Mouse (Mus musculus): ENCODE data around the gene Psmb8.

Psmb8 gene

GRCm38 (mm10) chr17:34193468-34193867 is 4.1 kb upstream of the Psmb8 start:
- DNase-seq (ENCODE audit: low spot score) = no peak

GRCm38 (mm10) chr17:34194723-34195122 is 2.8 kb upstream of the Psmb8 start:
- no peak for DNase-seq (ENCODE audit: low spot score)

GRCm38 (mm10) chr17:34196491-34196890 is 1.0 kb upstream of the Psmb8 start:
- no peak for DNase-seq (ENCODE audit: low spot score)

- peak; percentile 30 for DNase-seq (ENCODE audit: low spot score)
These were observed 491 bp downstream of the Psmb8 start for GRCm38 (mm10) chr17:34197904-34198520.

GRCm38 (mm10) chr17:34198521-34198912 is 996 bp downstream of the Psmb8 start:
- DNase-seq (ENCODE audit: low spot score) = no peak

GRCm38 (mm10) chr17:34199050-34199619 is 1.6 kb downstream of the Psmb8 start:
- DNase-seq (ENCODE audit: low spot score) = no peak

- no peak for DNase-seq (ENCODE audit: low spot score)
These were observed 2.5 kb downstream of the Psmb8 start for GRCm38 (mm10) chr17:34200047-34200446.

- DNase-seq (ENCODE audit: low spot score) = no peak
These were observed 3.4 kb downstream of the Psmb8 start for GRCm38 (mm10) chr17:34200772-34201505.

GRCm38 (mm10) chr17:34201506-34202055 is 4.1 kb downstream of the Psmb8 start:
- no peak for DNase-seq (ENCODE audit: low spot score)

GRCm38 (mm10) chr17:34202760-34203442 is 5.4 kb downstream of the Psmb8 start:
- no peak for DNase-seq (ENCODE audit: low spot score)

- DNase-seq (ENCODE audit: low spot score) = no peak
These were observed 5.9 kb downstream of the Psmb8 start, which contains the start of gene Tap2 for GRCm38 (mm10) chr17:34203444-34203843. TSS of gene Tap2 (plus strand) at chr17:34203527.

GRCm38 (mm10) chr17:34204303-34205010 is 6.9 kb downstream of the Psmb8 start:
- peak; percentile 89 for DNase-seq (ENCODE audit: low spot score)

- no peak for DNase-seq (ENCODE audit: low spot score)
These were observed 7.7 kb downstream of the Psmb8 start for GRCm38 (mm10) chr17:34205021-34205745.

- no peak for DNase-seq (ENCODE audit: low spot score)
These were observed 8.2 kb downstream of the Psmb8 start for GRCm38 (mm10) chr17:34205746-34206176.

- no peak for DNase-seq (ENCODE audit: low spot score)
These were observed 9.2 kb downstream of the Psmb8 start for GRCm38 (mm10) chr17:34206731-34207130.

- DNase-seq (ENCODE audit: low spot score) = no peak
These were observed 9.9 kb downstream of the Psmb8 start for GRCm38 (mm10) chr17:34207456-34207855.

- DNase-seq (ENCODE audit: low spot score) = no peak
These were observed 10.3 kb downstream of the Psmb8 start for GRCm38 (mm10) chr17:34207866-34208265.

- no peak for DNase-seq (ENCODE audit: low spot score)
These were observed 10.9 kb downstream of the Psmb8 start for GRCm38 (mm10) chr17:34208421-34208820.

- no peak for DNase-seq (ENCODE audit: low spot score)
These were observed 12.2 kb downstream of the Psmb8 start for GRCm38 (mm10) chr17:34209680-34210079.

- peak; percentile 1 for DNase-seq (ENCODE audit: low spot score)
These were observed 13.1 kb downstream of the Psmb8 start for GRCm38 (mm10) chr17:34210599-34210998.

Data from urinary bladder, postnatal 25 days (tissue).